Mouse (Mus musculus) megakaryocyte, embryonic 14.5 days (primary cell): ENCODE data around the gene Smox. TPM values are rescaled to one million over a fixed set of nuclear protein-coding genes. Genes with fewer than 3 reads are reported as not detected.
A peak's percentile ranks its signal among the peaks of the same experiment; 100 is the strongest.

Experiments used
- H3K27me3 ChIP-seq: replicated peaks from 2 replicates; pipeline ENCODE3; 2012; ENCODE audit warnings: inconsistent platforms
- H3K36me3 ChIP-seq: replicated peaks from 2 replicates; pipeline ENCODE3; 2012; ENCODE audit warnings: low read length, inconsistent platforms, mixed read lengths
- H3K4me1 ChIP-seq: 2 replicates; pipeline ENCODE4 v1.6.1; 2012; ENCODE audit warnings: inconsistent platforms
- H3K4me3 ChIP-seq: replicated peaks from 2 replicates; pipeline ENCODE3; 2012; ENCODE audit warnings: moderate library complexity, mild to moderate bottlenecking, inconsistent platforms
- H3K9me3 ChIP-seq: 2 replicates; pipeline ENCODE4 v1.6.1; 2012; ENCODE audit warnings: inconsistent platforms
- FLI1 ChIP-seq: IDR thresholded peaks from 2 replicates; pipeline ENCODE4 v1.6.1; 2012; ENCODE audit warnings: low read length, inconsistent platforms, mixed read lengths
- GATA1 ChIP-seq: IDR thresholded peaks from 3 replicates; pipeline ENCODE4 v1.6.1; 2012; ENCODE audit warnings: mixed read lengths, low read length, inconsistent platforms, borderline replicate concordance
- polyA plus RNA-seq: library from polyadenylated mRNA; stranded (reverse); fragments of >175 nt; gene quantifications from 2 replicates; pipeline ENCODE4 v1.2.3, GENCODE M21; 2012; ENCODE audit warnings: low replicate concordance; ENCODE audit not compliant: insufficient read depth

The Smox gene
- polyA plus RNA-seq, 1 experiment = 504 TPM

DNA sequence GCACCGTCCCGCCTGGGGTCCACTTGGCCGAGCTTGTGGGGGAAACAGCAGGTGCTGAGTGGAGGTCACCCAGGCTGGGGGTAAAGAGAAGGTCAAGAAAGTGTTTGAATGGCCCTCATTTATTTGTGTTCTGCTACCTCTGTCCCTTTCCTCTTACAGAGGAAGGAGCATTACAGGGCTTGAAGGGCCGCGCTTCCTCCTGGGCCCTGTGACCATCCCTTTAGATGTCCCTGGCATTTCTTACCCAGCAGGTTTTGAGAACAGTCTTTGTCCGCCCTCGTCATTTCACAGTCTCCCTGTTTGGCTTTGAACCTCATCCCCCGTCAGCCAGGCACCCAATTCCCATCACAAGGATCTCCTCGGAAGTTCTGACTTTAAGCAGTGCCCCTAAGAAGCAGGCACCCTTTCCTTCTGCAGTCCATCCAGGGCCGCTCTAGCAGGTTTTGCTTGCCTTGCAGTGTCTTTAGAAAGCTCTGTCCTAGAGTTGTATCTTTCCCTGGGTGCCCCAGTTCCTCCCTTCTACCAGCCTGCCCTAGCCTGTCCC is 1.4 kb downstream of the Smox start:
- Histone ChIP-seq H3K4me3 (peak overlapping the region; percentile 95), H3K36me3 (peaks cover 34% of the 10 kb centered on the region), H3K9me3 (no peaks in the 10 kb centered on the region), H3K4me1 (peaks cover 77% of the 10 kb centered on the region), H3K27me3 (no peaks in the 10 kb centered on the region)
- TF ChIP-seq FLI1 (no peak), GATA1 (no peak)

DNA sequence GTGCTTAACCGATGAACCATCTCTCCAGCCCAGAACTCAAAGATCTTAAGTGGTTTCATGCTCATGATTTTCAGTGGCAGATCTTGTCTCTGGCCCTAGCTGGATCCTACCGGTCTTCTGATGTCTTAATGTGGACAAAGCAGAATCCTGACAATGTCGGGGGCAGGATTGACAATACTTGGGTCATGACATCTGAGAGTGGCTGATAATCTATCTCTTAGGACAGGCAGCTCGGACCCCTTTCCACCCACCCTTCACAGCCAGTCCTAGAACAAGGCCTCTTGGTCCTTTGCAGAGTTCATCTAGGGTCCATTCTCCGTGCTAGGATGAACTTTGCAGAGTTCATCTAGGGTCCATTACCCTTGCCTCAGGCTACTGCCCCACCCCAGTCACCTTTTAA is 2.1 kb downstream of the Smox start:
- peaks cover 85% of the 10 kb centered on the region for H3K4me1 ChIP-seq
- H3K36me3 ChIP-seq = peaks cover 42% of the 10 kb centered on the region
- H3K4me3 ChIP-seq = peak overlapping the region; percentile 95
- H3K9me3 ChIP-seq = no peaks in the 10 kb centered on the region
- no peaks in the 10 kb centered on the region for H3K27me3 ChIP-seq
- TF ChIP-seq FLI1 (no peak), GATA1 (no peak)

DNA sequence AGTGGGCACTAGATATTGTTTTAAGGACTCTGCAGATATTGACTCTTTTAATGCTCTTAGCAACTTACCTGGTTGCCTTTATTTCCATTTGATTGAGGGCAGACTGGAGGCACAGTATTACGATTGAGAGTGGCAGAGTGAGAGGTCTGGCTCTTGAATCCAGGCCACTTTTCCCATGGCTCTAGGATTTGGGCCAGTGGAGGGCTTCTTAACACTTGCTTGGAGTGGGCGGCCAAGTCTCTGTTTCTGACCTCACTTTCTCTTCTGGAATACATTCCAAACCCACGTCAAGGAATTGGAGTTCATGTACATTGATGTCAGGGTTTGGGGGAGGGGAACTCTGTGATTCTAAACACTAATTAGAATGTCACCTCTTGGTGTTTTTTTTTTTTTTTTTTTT is 4.0 kb downstream of the Smox start:
- H3K36me3 ChIP-seq = peaks cover 58% of the 10 kb centered on the region
- TF ChIP-seq FLI1 (no peak), GATA1 (no peak)
- H3K4me3 ChIP-seq = peak overlapping the region; percentile 95

DNA sequence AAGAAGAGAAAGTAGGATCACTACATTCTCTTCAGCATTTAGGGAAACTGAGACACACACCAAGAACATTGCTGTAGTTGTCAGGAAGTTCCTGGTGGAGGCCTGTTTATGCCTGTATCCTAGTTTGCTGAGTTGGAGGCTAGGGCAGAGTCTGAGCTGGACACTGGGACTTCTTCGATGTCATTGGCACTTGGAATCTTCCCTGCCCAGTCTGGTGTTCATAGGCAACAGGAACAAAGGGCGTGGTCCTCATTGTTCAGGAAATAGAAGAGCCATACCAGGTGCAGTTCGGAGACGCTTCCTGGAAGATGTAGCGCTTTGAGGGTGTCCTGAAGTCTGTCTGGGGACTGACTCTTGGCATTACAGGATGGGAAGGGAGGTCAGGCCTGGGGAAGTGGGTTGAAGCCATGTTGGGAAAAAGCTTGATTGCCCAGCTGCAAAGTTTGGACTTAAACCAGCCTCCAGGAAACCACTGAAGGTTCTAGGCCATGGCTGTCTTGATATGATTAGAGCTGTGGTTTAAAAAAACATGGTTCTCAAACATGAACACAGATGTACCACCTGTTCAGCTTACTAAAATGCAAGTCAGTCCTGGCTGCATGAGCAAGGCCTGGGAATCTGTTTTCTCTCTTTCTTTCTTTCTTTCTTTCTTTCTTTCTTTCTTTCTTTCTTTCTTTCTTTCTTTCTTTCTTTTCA is 5.0 kb downstream of the Smox start:
- Histone ChIP-seq H3K27me3 (no peaks in the 10 kb centered on the region), H3K4me1 (peaks cover 92% of the 10 kb centered on the region), H3K36me3 (peaks cover 67% of the 10 kb centered on the region), H3K9me3 (no peaks in the 10 kb centered on the region), H3K4me3 (peak overlapping the region; percentile 88)
- TF ChIP-seq FLI1 = 0 out of 2 replicates have a peak, but pooled peaks have one; percentile 23
- TF ChIP-seq GATA1 = peak; percentile 70; the same call in 2 of the 3 replicates

More for the DNA sequence above, 4.0 kb downstream of the Smox start:
- no peaks in the 10 kb centered on the region for H3K9me3 ChIP-seq
- H3K27me3 ChIP-seq = no peaks in the 10 kb centered on the region
- H3K4me1 ChIP-seq = peaks cover 91% of the 10 kb centered on the region

DNA sequence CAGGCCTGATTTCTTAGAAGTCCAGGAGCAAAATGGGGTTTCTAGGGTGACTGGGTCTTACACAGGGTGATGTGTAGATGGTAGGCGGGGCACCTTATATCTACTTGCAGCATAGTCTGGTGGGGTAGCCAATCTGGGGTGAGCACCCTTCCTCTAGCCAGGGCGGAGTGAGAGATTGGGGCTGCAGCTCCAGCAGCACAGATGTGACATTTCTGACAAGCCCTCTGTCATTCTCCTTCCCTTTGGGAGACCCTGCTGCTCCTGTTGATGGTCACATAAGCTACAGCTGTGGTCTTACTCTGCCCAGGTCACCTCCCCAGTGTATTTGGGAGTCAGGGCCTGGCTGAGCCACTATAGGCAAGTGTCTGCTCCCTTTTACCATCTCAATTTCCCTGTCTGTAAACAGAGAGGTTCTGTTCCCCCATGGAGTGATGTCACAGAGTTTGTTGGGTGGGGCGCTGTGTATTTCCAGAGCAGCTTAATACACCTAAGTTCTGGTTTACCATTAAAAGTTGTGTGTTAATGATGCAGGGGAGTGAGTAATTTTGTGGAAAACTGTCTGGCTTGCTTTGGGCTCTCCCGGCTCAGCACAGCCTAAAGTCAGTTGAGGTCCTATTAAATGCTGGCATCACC is 6.0 kb downstream of the Smox start:
- TF ChIP-seq GATA1 (peak; percentile 79; the same call in 2 of the 3 replicates), FLI1 (no peak)
- Histone ChIP-seq H3K4me3 (peak overlapping the region; percentile 88), H3K4me1 (peaks cover 99% of the 10 kb centered on the region), H3K27me3 (no peaks in the 10 kb centered on the region), H3K36me3 (peaks cover 78% of the 10 kb centered on the region), H3K9me3 (no peaks in the 10 kb centered on the region)

DNA sequence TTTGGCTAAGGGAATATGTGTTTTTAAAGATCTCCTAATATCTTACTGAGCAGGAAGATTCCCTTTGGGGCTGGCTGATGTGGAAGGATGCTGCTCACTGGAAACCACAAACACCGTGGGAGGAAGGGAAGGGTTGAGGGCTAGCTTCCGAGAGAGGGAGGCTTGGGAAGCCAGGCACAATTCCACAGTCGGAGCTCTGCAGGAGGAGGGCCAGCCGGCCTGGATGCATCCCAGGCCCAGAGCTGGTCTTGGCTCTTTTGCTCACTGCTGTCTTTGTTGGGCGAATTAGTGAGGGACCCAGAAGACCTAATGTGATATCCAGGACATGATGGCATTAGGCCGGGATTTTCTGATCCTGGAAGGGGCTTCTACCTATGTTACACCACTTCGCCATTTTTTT is 6.9 kb downstream of the Smox start:
- Histone ChIP-seq H3K4me3 (peak overlapping the region; percentile 88), H3K4me1 (peaks cover 100% of the 10 kb centered on the region), H3K9me3 (no peaks in the 10 kb centered on the region), H3K36me3 (peaks cover 86% of the 10 kb centered on the region), H3K27me3 (no peaks in the 10 kb centered on the region)
- TF ChIP-seq FLI1 (no peak), GATA1 (no peak)

DNA sequence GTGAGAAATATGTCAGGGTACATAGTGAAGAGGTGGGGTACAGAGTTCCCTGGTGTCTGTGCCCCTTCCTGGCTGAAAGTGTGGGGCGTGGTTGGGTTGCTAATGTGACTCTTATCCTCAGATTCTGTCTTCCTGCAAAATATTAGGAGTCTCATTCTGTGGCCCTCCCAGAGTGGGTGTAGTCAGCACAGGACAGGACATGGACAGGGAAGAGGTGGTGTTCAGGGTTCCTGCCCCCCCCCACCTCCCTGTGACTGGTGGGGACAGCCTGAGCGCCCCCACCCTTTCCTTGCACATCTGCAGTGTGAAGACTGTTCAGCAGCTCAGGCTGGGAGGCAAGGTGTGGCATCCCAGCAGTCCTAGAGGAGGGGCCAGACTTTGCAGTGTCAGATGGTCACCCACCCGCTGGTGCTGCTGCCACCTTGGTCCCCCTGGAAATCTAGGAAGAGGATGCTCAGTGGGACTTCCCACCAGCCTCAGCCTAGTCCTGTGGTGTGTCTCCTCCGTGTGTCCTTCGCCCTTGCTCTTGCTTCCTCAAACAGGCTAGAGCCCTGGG is 8.1 kb downstream of the Smox start:
- Histone ChIP-seq H3K27me3 (no peaks in the 10 kb centered on the region), H3K4me1 (peaks cover 100% of the 10 kb centered on the region), H3K36me3 (peaks cover 86% of the 10 kb centered on the region), H3K4me3 (peak overlapping the region; percentile 82), H3K9me3 (no peaks in the 10 kb centered on the region)
- TF ChIP-seq GATA1 = no peak
- TF ChIP-seq FLI1 = no peak

DNA sequence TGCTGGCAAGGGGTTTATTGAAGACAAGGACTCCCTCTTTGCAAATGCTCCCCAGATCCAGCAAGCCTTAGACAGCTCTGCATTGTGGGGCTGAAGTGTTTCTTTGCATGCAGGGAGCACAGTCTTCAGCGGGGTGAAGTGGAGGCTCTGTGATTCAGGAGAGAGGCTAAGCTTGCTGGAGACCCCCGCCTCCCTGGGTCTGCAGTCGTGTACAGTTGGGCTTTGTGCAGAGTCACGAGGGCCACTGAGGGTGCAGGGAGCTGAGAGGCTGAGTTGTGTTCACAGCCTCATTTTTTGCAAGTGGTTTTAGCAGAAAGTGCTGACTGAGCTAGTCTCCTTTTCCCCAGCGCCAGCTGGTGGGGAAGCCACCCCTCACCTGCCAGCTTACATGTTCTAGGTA is 10.6 kb downstream of the Smox start:
- Histone ChIP-seq H3K4me1 (peaks cover 100% of the 10 kb centered on the region), H3K9me3 (no peaks in the 10 kb centered on the region), H3K4me3 (peak overlapping the region; percentile 80), H3K27me3 (no peaks in the 10 kb centered on the region), H3K36me3 (peaks cover 96% of the 10 kb centered on the region)
- TF ChIP-seq FLI1 (no peak), GATA1 (no peak)

DNA sequence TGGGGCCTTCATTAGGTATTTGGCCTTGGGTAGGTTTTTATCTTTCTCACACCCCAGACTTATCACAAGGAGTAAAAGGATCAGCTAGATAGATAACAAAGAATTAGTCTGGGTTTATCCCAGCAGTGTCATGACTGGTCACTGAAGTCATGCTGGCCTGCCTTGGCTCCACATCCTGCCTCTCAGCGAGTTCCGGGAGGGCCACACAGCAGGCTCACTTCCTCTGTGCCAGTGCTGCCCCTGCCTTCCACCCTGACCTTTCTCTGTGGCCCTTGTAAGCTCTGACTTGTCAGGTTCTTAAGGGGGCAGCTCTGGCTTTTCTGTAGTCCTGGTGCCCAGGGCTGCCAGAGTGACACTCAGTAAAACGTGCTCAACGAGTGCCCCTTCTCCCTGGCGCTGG is 11.3 kb downstream of the Smox start:
- Histone ChIP-seq H3K27me3 (no peaks in the 10 kb centered on the region), H3K4me3 (peak overlapping the region; percentile 80), H3K9me3 (no peaks in the 10 kb centered on the region), H3K4me1 (peaks cover 100% of the 10 kb centered on the region), H3K36me3 (peaks cover 96% of the 10 kb centered on the region)
- TF ChIP-seq GATA1 (0 out of 3 replicates have a peak, but pooled peaks have one; percentile 22), FLI1 (no peak)

DNA sequence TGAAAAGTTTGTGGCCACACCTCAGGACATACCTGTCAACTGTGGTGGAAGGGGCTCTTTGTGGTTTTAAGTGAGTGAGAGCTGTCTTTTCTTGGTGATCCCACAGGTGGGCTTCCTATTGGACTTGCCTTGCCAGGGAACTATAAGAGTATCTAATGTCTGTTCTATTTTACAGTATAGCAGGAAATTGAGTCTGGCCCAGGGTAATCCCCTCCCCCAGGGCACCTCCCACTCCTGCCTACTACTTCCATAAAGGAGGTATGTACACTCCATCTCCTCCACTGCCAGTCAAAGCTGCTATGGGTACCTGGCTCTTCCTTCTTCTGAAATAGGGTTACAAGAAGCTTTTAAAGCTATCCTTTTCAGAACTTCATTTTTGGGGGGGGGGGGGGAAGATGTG is 14.1 kb downstream of the Smox start:
- Histone ChIP-seq H3K36me3 (peaks cover 85% of the 10 kb centered on the region), H3K27me3 (no peaks in the 10 kb centered on the region), H3K4me3 (peak overlapping the region; percentile 60), H3K9me3 (no peaks in the 10 kb centered on the region), H3K4me1 (peaks cover 100% of the 10 kb centered on the region)
- TF ChIP-seq FLI1 = no peak
- no peak for TF ChIP-seq GATA1
